Mouse (Mus musculus): ENCODE measurements at regions not wholly inside any gene's neighbourhood (a gene's known extent, or its start where the extent isn't known, plus 50 kb on each side); places are given as distances from the start of the nearest gene placed in this dataset.

- DNase-seq (ENCODE audit: low read depth, low spot score), result no peak
These were observed 59.4 kb downstream of the Cox18 start for GRCm38 (mm10) chr5:90164434-90164833.

GRCm38 (mm10) chr5:90163033-90163859 lies 60.6 kb downstream of the Cox18 start:
- DNase-seq (ENCODE audit: low read depth, low spot score), result peak; percentile 88

- no peak for DNase-seq (ENCODE audit: low read depth, low spot score)
These were observed 63.5 kb downstream of the Cox18 start for GRCm38 (mm10) chr5:90160281-90160680.

GRCm38 (mm10) chr5:90156522-90156921 lies 67.3 kb downstream of the Cox18 start:
- no peak for DNase-seq (ENCODE audit: low read depth, low spot score)

- peak; percentile 34 for DNase-seq (ENCODE audit: low read depth, low spot score)
These were observed 73.9 kb downstream of the Cox18 start for GRCm38 (mm10) chr5:90149611-90150532.

- DNase-seq (ENCODE audit: low read depth, low spot score), result no peak
These were observed 87.8 kb downstream of the Cox18 start for GRCm38 (mm10) chr5:90135971-90136370.

- no peak for DNase-seq (ENCODE audit: low read depth, low spot score)
These were observed 116.8 kb downstream of the Cox18 start for GRCm38 (mm10) chr5:90107036-90107435.

GRCm38 (mm10) chr5:90104672-90105071 lies 119.1 kb downstream of the Cox18 start:
- DNase-seq (ENCODE audit: low read depth, low spot score), result no peak

- no peak for DNase-seq (ENCODE audit: low read depth, low spot score)
These were observed 135.3 kb downstream of the Cox18 start for GRCm38 (mm10) chr5:90088541-90088940.

GRCm38 (mm10) chr5:90086491-90086890 lies 137.3 kb downstream of the Cox18 start:
- no peak for DNase-seq (ENCODE audit: low read depth, low spot score)

GRCm38 (mm10) chr5:90077025-90077536 lies 146.7 kb downstream of the Cox18 start:
- DNase-seq (ENCODE audit: low read depth, low spot score), result no peak

- DNase-seq (ENCODE audit: low read depth, low spot score), result no peak
These were observed 148.0 kb downstream of the Cox18 start for GRCm38 (mm10) chr5:90075629-90076349.

GRCm38 (mm10) chr5:90071806-90072205 lies 152.0 kb downstream of the Cox18 start:
- no peak for DNase-seq (ENCODE audit: low read depth, low spot score)

GRCm38 (mm10) chr5:90068601-90069000 lies 155.2 kb downstream of the Cox18 start:
- DNase-seq (ENCODE audit: low read depth, low spot score), result no peak

GRCm38 (mm10) chr5:90067817-90068216 lies 156.0 kb downstream of the Cox18 start:
- DNase-seq (ENCODE audit: low read depth, low spot score), result no peak

- DNase-seq (ENCODE audit: low read depth, low spot score), result no peak
These were observed 157.8 kb downstream of the Cox18 start for GRCm38 (mm10) chr5:90065884-90066615.

- DNase-seq (ENCODE audit: low read depth, low spot score), result no peak
These were observed 168.1 kb downstream of the Cox18 start for GRCm38 (mm10) chr5:90055686-90056085.

GRCm38 (mm10) chr5:90052516-90052915 lies 169.4 kb upstream of the Adamts3 start:
- DNase-seq (ENCODE audit: low read depth, low spot score), result no peak

GRCm38 (mm10) chr5:90049856-90050255 lies 166.7 kb upstream of the Adamts3 start:
- DNase-seq (ENCODE audit: low read depth, low spot score), result no peak

GRCm38 (mm10) chr5:90042781-90043180 lies 159.6 kb upstream of the Adamts3 start:
- DNase-seq (ENCODE audit: low read depth, low spot score), result no peak

- no peak for DNase-seq (ENCODE audit: low read depth, low spot score)
These were observed 150.0 kb upstream of the Adamts3 start for GRCm38 (mm10) chr5:90033103-90033502.

Data from forelimb bud, embryonic 11.5 days (tissue).